In genomic region chr4:88480130-88480529, GRCm38 (mm10) we compare ENCODE assay signal across 15 mouse cellular contexts. TPM values are rescaled to one million over a fixed set of nuclear protein-coding genes. Genes with fewer than 3 reads are reported as not detected.
A peak's percentile ranks its signal among the peaks of the same experiment; 100 is the strongest.
DNase-seq lines count a peak whose midpoint lies in the region; ATAC-seq lines count a peak whose summit lies in the region.
"Had no signal": no experiment of that assay in that cellular context is flagged by ENCODE, and none has a peak within 500 bp of the region (broad histone marks: within the 10 kb centered on the region; RNA-seq: fewer than 3 reads in every experiment).

No protein-coding gene starts in this region.

- peak; percentile 39 for DNase-seq in limb, embryonic 11.5 days (ENCODE audit: low spot score)
- no peak for DNase-seq in limb, embryonic 10.5 days (ENCODE audit: low spot score)
- peak; percentile 10 for DNase-seq in A20 (ENCODE audit: low read depth, low spot score)
- DNase-seq in embryonic facial prominence, embryonic 10.5 days (ENCODE audit: low spot score) = peak; percentile 16
- peak; percentile 14 for DNase-seq in lung, postnatal 36 days
- DNase-seq in kidney, adult 18-20 months = no peak
- no peak for DNase-seq in urinary bladder, postnatal 10 days (ENCODE audit: low spot score)
- DNase-seq: cerebellum, adult 11 months; kidney, adult 8-10 months; right cerebral cortex, postnatal 14 days had no signal

- H3K9me3 ChIP-seq in limb, embryonic 11.5 days (ENCODE audit: control insufficient read depth, low read length) = no peaks in the 10 kb centered on the region
- no peaks in the 10 kb centered on the region for H3K9me3 ChIP-seq in limb, embryonic 10.5 days (replicated peaks)
- H3K9me3 ChIP-seq in embryonic facial prominence, embryonic 10.5 days = no peaks in the 10 kb centered on the region
- no peaks in the 10 kb centered on the region for H3K9me3 ChIP-seq in forebrain, embryonic 15.5 days

- H3K4me1 ChIP-seq in limb, embryonic 11.5 days (ENCODE audit: control insufficient read depth, insufficient read depth, low read length) = peaks cover 10% of the 10 kb centered on the region; the same call in 1 of the 2 replicates
- peaks cover 34% of the 10 kb centered on the region for H3K4me1 ChIP-seq in limb, embryonic 10.5 days
- peaks cover 19% of the 10 kb centered on the region for H3K4me1 ChIP-seq in embryonic facial prominence, embryonic 10.5 days
- H3K4me1 ChIP-seq in forebrain, embryonic 15.5 days = no peaks in the 10 kb centered on the region

- H3K9ac ChIP-seq in limb, embryonic 11.5 days (ENCODE audit: low read length) = no peak overlapping the region
- H3K9ac ChIP-seq in forebrain, embryonic 15.5 days (replicated peaks) = no peak overlapping the region
- H3K9ac ChIP-seq: hindbrain, embryonic 14.5 days had no signal

- H3K4me3 ChIP-seq in limb, embryonic 11.5 days (ENCODE audit: low read depth, low read length) = no peak overlapping the region
- no peak overlapping the region for H3K4me3 ChIP-seq in limb, embryonic 10.5 days
- H3K4me3 ChIP-seq in embryonic facial prominence, embryonic 10.5 days = no peak overlapping the region
- no peak overlapping the region for H3K4me3 ChIP-seq in forebrain, embryonic 15.5 days

- peak; percentile 62; the same call in 1 of the 2 replicates for ATAC-seq in limb, embryonic 11.5 days (ENCODE audit: insufficient number of reproducible peaks, low FRiP score, low TSS enrichment, low read depth)
- ATAC-seq in forebrain, embryonic 15.5 days (replicated peaks) = no peak
- ATAC-seq: CD4-positive, CD25-positive, alpha-beta regulatory T cell, adult 4 months had no signal

- no peak overlapping the region for H3K27ac ChIP-seq in limb, embryonic 11.5 days (replicated peaks; ENCODE audit: low read depth, low read length)
- H3K27ac ChIP-seq in limb, embryonic 10.5 days = no peak overlapping the region
- no peak overlapping the region for H3K27ac ChIP-seq in embryonic facial prominence, embryonic 10.5 days (replicated peaks)
- H3K27ac ChIP-seq in forebrain, embryonic 15.5 days (replicated peaks) = no peak overlapping the region
- H3K27ac ChIP-seq: hindbrain, embryonic 14.5 days had no signal

- no peaks in the 10 kb centered on the region for H3K36me3 ChIP-seq in limb, embryonic 11.5 days (ENCODE audit: control insufficient read depth, insufficient read depth, low read length)
- H3K36me3 ChIP-seq in limb, embryonic 10.5 days = no peaks in the 10 kb centered on the region
- H3K36me3 ChIP-seq in embryonic facial prominence, embryonic 10.5 days (replicated peaks) = no peaks in the 10 kb centered on the region
- H3K36me3 ChIP-seq in forebrain, embryonic 15.5 days = no peaks in the 10 kb centered on the region

- WGBS in limb, embryonic 11.5 days = 40% methylated on average over 6 of the region's 6 CpGs
- WGBS in limb, embryonic 10.5 days = 68% methylated on average over 6 of the region's 6 CpGs
- WGBS in embryonic facial prominence, embryonic 10.5 days = 62% methylated on average over 6 of the region's 6 CpGs
- WGBS in forebrain, embryonic 15.5 days = 85% methylated on average over 6 of the region's 6 CpGs

- no peak overlapping the region for H3K4me2 ChIP-seq in limb, embryonic 11.5 days (ENCODE audit: low read depth, severe bottlenecking)
- no peak overlapping the region for H3K4me2 ChIP-seq in forebrain, embryonic 15.5 days (replicated peaks)
- H3K4me2 ChIP-seq: hindbrain, embryonic 14.5 days; liver, embryonic 11.5 days had no signal

- H3K27me3 ChIP-seq in limb, embryonic 11.5 days (ENCODE audit: control insufficient read depth, insufficient read depth, low read length) = no peaks in the 10 kb centered on the region
- H3K27me3 ChIP-seq in limb, embryonic 10.5 days (ENCODE audit: low read depth, poor library complexity, severe bottlenecking) = no peaks in the 10 kb centered on the region
- no peaks in the 10 kb centered on the region for H3K27me3 ChIP-seq in embryonic facial prominence, embryonic 10.5 days (replicated peaks; ENCODE audit: low read depth, poor library complexity, severe bottlenecking)
- no peaks in the 10 kb centered on the region for H3K27me3 ChIP-seq in forebrain, embryonic 15.5 days

RNA-seq across cellular contexts. Expression of gene Hacd4, which starts 41.4 kb away (rescaled TPM):
- polyA plus RNA-seq in limb, embryonic 11.5 days (2014; fragmentation: Nextera tagmentation; extraction: Ambion mirVana) = 3.4 and 3.5 TPM in 2 replicates
- polyA plus RNA-seq in limb, embryonic 10.5 days (2016; fragmentation: Nextera tagmentation; extraction: Ambion mirVana) = 2.1 and 2.5 TPM in 2 replicates
- 3.5 and 3.7 TPM in 2 replicates for polyA plus RNA-seq in embryonic facial prominence, embryonic 10.5 days (2016; fragmentation: Nextera tagmentation; extraction: Ambion mirVana)
- 2.6 and 3.5 TPM in 2 replicates for polyA plus RNA-seq in forebrain, embryonic 15.5 days (2015; fragmentation: Nextera tagmentation; extraction: Ambion mirVana)

RNA-seq across cellular contexts. Expression of gene Ifnb1, which starts 42.4 kb away (rescaled TPM):
- not detected in 2 replicates for polyA plus RNA-seq in limb, embryonic 11.5 days (2014; fragmentation: Nextera tagmentation; extraction: Ambion mirVana)
- not detected in 2 replicates for polyA plus RNA-seq in limb, embryonic 10.5 days (2016; fragmentation: Nextera tagmentation; extraction: Ambion mirVana)
- not detected in 2 replicates for polyA plus RNA-seq in embryonic facial prominence, embryonic 10.5 days (2016; fragmentation: Nextera tagmentation; extraction: Ambion mirVana)
- polyA plus RNA-seq in forebrain, embryonic 15.5 days (2015; fragmentation: Nextera tagmentation; extraction: Ambion mirVana) = not detected in 2 replicates
- polyA plus RNA-seq: CD4-positive, CD25-positive, alpha-beta regulatory T cell, adult 4 months; heart, embryonic 16.5 days; hindbrain, embryonic 14.5 days; liver, embryonic 11.5 days had no signal

Comparison
In these comparisons a context has a peak if more than half of its experiments do, and no peak if none do; other contexts are left out.
1. DNase-seq: peak in limb, embryonic 11.5 days (single experiment), A20 (single experiment), embryonic facial prominence, embryonic 10.5 days (single experiment) and lung, postnatal 36 days (single experiment); none in limb, embryonic 10.5 days (single experiment), kidney, adult 18-20 months (single experiment) and urinary bladder, postnatal 10 days (single experiment).